Mouse (Mus musculus): ENCODE measurements around the gene Ubash3a. TPM values are rescaled to one million over a fixed set of nuclear protein-coding genes. Genes with fewer than 3 reads are reported as not detected.
A peak's percentile ranks its signal among the peaks of the same experiment; 100 is the strongest.

The Ubash3a gene
- polyA plus RNA-seq, 1 experiment, result 0.85 TPM

DNA sequence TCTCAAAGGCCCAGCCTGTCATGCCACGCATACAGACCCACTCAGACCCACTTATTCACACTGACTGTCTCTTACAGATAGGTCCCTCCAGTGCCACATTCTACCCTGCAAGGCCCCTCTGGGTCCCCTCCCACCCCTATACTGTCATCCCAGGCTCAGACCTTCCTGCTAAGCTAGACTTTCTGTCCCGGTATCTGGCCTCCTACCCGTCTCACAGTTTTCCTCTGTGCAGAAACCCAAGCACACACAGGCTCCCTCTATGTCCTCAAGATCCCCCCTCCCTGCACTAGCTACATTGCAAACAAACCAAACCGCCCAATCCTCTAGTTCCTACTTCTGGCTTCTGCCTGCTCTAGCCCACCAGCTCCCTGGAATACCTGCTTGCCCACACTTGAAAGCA is 70.3 kb downstream of the Ubash3a start:
- Histone ChIP-seq H3K27me3 (ENCODE audit: control insufficient read depth, insufficient read depth, low read length) (no peaks in the 10 kb centered on the region), H3K4me1 (ENCODE audit: control insufficient read depth, insufficient read depth, low read length) (peaks cover 25% of the 10 kb centered on the region), H3K36me3 (ENCODE audit: control insufficient read depth, insufficient read depth, low read length) (peaks cover 7% of the 10 kb centered on the region; the same call in 1 of the 2 replicates), H3K27ac (ENCODE audit: control insufficient read depth, insufficient read depth, low read depth, low read length) (peak overlapping the region; percentile 94), H3K4me3 (ENCODE audit: control insufficient read depth, low read depth, low read length) (peak overlapping the region; percentile 84)
- no peak for TF ChIP-seq POLR2A (IDR thresholded peaks at IDR 0.05; ENCODE audit: control insufficient read depth, low read depth, low read length)
- no peak for TF ChIP-seq CTCF (IDR thresholded peaks at IDR 0.05; ENCODE audit: control insufficient read depth, insufficient read depth, insufficient replicate concordance, low read depth, low read length)

DNA sequence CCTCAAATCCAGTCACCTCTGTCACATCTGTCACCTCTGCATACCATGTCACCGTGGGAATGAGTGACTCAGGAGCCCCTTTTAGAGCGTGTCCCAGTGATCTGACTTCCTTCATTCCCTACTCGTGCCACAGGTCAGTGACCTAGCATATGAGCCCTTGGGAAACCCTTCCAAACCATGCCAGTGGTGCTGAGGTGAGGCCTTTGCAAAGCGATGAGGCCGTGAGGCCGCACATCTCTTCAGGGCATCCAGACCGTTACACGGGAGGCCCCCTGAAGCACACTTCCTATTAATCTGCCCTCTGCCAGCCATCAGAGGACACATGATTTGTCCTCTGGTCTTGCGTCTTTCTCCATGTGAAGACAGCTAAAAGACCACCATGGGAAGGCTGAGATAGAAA is 71.9 kb downstream of the Ubash3a start:
- no peak overlapping the region for H3K4me3 ChIP-seq (ENCODE audit: control insufficient read depth, low read depth, low read length)
- H3K27me3 ChIP-seq (ENCODE audit: control insufficient read depth, insufficient read depth, low read length), result no peaks in the 10 kb centered on the region
- H3K27ac ChIP-seq (ENCODE audit: control insufficient read depth, insufficient read depth, low read depth, low read length), result peak overlapping the region; percentile 10; the same call in 1 of the 2 replicates
- no peak for TF ChIP-seq POLR2A (IDR thresholded peaks at IDR 0.05; ENCODE audit: control insufficient read depth, low read depth, low read length)
- TF ChIP-seq CTCF (IDR thresholded peaks at IDR 0.05; ENCODE audit: control insufficient read depth, insufficient read depth, insufficient replicate concordance, low read depth, low read length), result no peak
- peaks cover 7% of the 10 kb centered on the region; the same call in 1 of the 2 replicates for H3K36me3 ChIP-seq (ENCODE audit: control insufficient read depth, insufficient read depth, low read length)
- peaks cover 25% of the 10 kb centered on the region for H3K4me1 ChIP-seq (ENCODE audit: control insufficient read depth, insufficient read depth, low read length)

DNA sequence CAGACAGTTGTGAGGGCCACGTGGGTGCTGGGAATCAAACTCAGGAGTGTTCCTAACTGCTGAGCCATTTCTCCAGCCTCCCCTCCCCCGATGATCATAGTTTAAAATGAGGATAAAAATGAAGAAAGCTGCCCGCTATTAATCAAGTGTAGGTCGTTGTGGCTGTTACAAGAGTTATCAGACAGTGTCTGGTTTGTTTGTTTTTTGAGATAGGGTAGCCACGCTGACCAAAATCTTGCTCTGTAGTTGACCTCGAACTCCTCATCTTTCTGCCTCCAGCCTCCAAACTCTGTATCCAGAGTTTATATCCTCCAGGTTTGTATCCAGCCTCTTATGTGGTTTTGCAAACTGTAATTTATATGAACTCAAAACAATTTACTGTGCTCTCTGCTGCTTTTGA is 72.6 kb downstream of the Ubash3a start:
- no peak overlapping the region for H3K4me3 ChIP-seq (ENCODE audit: control insufficient read depth, low read depth, low read length)

DNA sequence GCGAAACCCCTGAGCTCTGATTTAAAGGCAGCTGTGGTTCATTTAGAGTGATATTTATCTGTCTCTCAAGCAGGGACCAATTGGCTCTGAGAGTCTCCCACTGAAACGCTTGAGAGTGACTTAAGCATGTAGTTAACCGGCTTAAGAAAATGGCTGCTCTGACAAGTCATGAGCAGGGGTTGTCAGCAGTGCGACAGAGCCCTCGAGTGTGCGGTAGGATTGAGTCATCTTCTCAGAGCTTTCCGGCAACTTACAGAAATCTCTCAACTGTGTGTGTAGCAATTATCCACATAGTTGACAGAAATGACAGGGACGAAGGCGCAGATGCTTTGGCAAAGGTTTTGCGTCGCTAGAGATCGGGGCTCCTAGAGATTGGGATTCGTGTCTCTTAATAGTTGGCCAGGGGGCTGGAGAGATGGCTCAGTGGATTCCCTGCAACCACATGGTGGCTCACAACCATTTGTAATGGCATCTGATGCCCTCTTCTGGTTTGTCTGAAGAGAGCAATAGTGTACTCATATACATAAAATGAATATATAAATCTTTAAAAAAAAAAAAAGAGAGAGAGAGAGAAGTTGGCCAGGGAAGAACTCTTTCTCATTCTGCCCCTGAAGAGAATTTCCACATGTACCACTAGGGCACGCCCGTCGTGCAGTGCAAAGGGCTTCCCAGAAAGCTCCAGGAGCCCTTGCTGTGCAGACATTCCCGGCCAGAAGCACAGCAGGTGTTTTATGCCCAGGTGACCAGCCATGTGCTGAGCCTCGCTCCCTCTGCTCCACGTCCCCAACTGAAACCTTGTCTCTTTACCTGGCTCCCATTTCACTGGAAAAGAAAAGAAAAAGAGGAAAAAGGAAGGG is 74.4 kb downstream of the Ubash3a start:
- H3K4me3 ChIP-seq (ENCODE audit: control insufficient read depth, low read depth, low read length), result no peak overlapping the region
- peaks cover 16% of the 10 kb centered on the region for H3K4me1 ChIP-seq (ENCODE audit: control insufficient read depth, insufficient read depth, low read length)
- H3K27ac ChIP-seq (ENCODE audit: control insufficient read depth, insufficient read depth, low read depth, low read length), result no peak overlapping the region
- H3K36me3 ChIP-seq (ENCODE audit: control insufficient read depth, insufficient read depth, low read length), result no peaks in the 10 kb centered on the region
- no peaks in the 10 kb centered on the region for H3K27me3 ChIP-seq (ENCODE audit: control insufficient read depth, insufficient read depth, low read length)
- TF ChIP-seq POLR2A (IDR thresholded peaks at IDR 0.05; ENCODE audit: control insufficient read depth, low read depth, low read length) (no peak), CTCF (IDR thresholded peaks at IDR 0.05; ENCODE audit: control insufficient read depth, insufficient read depth, insufficient replicate concordance, low read depth, low read length) (no peak)

More for the DNA sequence above, 72.6 kb downstream of the Ubash3a start:
- TF ChIP-seq POLR2A (IDR thresholded peaks at IDR 0.05; ENCODE audit: control insufficient read depth, low read depth, low read length) (no peak), CTCF (IDR thresholded peaks at IDR 0.05; ENCODE audit: control insufficient read depth, insufficient read depth, insufficient replicate concordance, low read depth, low read length) (no peak)
- Histone ChIP-seq H3K27ac (ENCODE audit: control insufficient read depth, insufficient read depth, low read depth, low read length) (no peak overlapping the region), H3K27me3 (ENCODE audit: control insufficient read depth, insufficient read depth, low read length) (no peaks in the 10 kb centered on the region), H3K4me1 (ENCODE audit: control insufficient read depth, insufficient read depth, low read length) (peaks cover 25% of the 10 kb centered on the region), H3K36me3 (ENCODE audit: control insufficient read depth, insufficient read depth, low read length) (peaks cover 7% of the 10 kb centered on the region; the same call in 1 of the 2 replicates)

DNA sequence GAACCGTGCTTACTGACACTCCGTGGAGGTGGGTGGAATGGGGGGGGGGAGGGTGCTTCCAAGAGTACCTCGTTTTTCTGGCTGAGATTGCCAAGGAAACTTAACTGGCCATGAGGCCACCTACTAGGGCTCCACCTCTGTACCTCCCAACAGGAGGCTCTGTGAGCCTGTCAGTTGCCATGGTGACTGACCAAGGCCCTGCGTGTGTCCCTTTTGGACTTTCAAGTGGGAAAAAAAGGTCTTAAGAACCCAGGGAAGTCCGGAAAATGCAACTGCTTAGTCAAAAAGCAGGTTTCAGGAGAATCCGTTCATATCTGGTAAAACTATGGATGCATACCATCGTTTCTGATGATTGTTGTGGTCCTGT is 75.0 kb downstream of the Ubash3a start:
- H3K4me3 ChIP-seq (ENCODE audit: control insufficient read depth, low read depth, low read length), result no peak overlapping the region
- peaks cover 16% of the 10 kb centered on the region for H3K4me1 ChIP-seq (ENCODE audit: control insufficient read depth, insufficient read depth, low read length)
- TF ChIP-seq CTCF (IDR thresholded peaks at IDR 0.05; ENCODE audit: control insufficient read depth, insufficient read depth, insufficient replicate concordance, low read depth, low read length) (no peak), POLR2A (IDR thresholded peaks at IDR 0.05; ENCODE audit: control insufficient read depth, low read depth, low read length) (no peak)
- no peaks in the 10 kb centered on the region for H3K36me3 ChIP-seq (ENCODE audit: control insufficient read depth, insufficient read depth, low read length)
- no peaks in the 10 kb centered on the region for H3K27me3 ChIP-seq (ENCODE audit: control insufficient read depth, insufficient read depth, low read length)
- no peak overlapping the region for H3K27ac ChIP-seq (ENCODE audit: control insufficient read depth, insufficient read depth, low read depth, low read length)

DNA sequence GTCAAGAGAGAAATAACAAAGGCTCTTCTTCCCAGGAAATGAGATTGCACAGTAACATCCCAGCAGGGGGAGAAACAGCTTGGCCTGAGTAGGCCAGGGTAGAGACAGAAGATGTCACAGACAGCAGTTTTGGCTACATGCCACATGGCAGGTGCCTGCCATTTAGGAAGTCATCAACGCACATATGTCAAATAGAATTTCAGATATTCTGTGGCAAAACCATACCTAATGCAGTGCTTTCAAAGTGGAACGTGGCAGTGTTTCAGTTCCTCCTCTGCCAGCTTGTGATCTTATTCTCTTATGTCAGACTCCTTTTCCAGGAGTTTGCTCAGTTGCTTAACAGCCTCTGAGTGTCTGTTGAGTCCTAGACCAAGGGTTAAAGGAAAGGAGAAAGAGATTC is 78.2 kb downstream of the Ubash3a start:
- no peak for TF ChIP-seq POLR2A (IDR thresholded peaks at IDR 0.05; ENCODE audit: control insufficient read depth, low read depth, low read length)
- no peak for TF ChIP-seq CTCF (IDR thresholded peaks at IDR 0.05; ENCODE audit: control insufficient read depth, insufficient read depth, insufficient replicate concordance, low read depth, low read length)
- no peak overlapping the region for H3K4me3 ChIP-seq (ENCODE audit: control insufficient read depth, low read depth, low read length)
- H3K27me3 ChIP-seq (ENCODE audit: control insufficient read depth, insufficient read depth, low read length), result no peaks in the 10 kb centered on the region
- peaks cover 2% of the 10 kb centered on the region; the same call in 1 of the 2 replicates for H3K4me1 ChIP-seq (ENCODE audit: control insufficient read depth, insufficient read depth, low read length)
- no peak overlapping the region for H3K27ac ChIP-seq (ENCODE audit: control insufficient read depth, insufficient read depth, low read depth, low read length)
- no peaks in the 10 kb centered on the region for H3K36me3 ChIP-seq (ENCODE audit: control insufficient read depth, insufficient read depth, low read length)

DNA sequence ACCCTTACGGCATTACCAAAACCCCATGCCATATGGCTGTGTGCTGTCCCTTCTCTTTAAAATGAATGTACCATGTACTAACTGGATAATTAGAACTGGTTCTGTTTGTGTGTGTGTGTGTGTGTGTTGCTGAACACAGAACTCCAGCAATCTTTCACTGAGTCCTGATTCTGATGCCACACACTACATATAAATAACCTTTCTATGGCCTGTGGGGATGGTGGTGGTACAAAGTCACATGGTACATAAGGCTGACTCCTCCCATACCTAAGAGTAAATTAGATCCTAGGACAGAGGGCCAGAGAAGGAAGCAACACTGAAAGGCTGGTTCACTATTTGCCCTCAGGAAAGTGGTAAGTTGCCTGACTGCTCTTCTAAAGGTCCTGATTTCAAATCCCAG is 78.8 kb downstream of the Ubash3a start, which contains the start of gene Slc37a1:
Slc37a1 (plus strand) TSS at position 301 of the 400 bp plus-strand sequence.
- no peak within 1 kb of the TSS for H3K4me3 ChIP-seq (ENCODE audit: control insufficient read depth, low read depth, low read length)
- peaks cover 2% of the 10 kb centered on the region; the same call in 1 of the 2 replicates for H3K4me1 ChIP-seq (ENCODE audit: control insufficient read depth, insufficient read depth, low read length)
- no peaks in the 10 kb centered on the region for H3K27me3 ChIP-seq (ENCODE audit: control insufficient read depth, insufficient read depth, low read length)
- TF ChIP-seq POLR2A (IDR thresholded peaks at IDR 0.05; ENCODE audit: control insufficient read depth, low read depth, low read length) (no peak), CTCF (IDR thresholded peaks at IDR 0.05; ENCODE audit: control insufficient read depth, insufficient read depth, insufficient replicate concordance, low read depth, low read length) (no peak)
- no peak within 1 kb of the TSS for H3K27ac ChIP-seq (ENCODE audit: control insufficient read depth, insufficient read depth, low read depth, low read length)
- no peaks in the 10 kb centered on the region for H3K36me3 ChIP-seq (ENCODE audit: control insufficient read depth, insufficient read depth, low read length)

Data from testis, adult 2 months (tissue).